ENCODE assay signal across 8 mouse cellular contexts in the genomic region with DNA sequence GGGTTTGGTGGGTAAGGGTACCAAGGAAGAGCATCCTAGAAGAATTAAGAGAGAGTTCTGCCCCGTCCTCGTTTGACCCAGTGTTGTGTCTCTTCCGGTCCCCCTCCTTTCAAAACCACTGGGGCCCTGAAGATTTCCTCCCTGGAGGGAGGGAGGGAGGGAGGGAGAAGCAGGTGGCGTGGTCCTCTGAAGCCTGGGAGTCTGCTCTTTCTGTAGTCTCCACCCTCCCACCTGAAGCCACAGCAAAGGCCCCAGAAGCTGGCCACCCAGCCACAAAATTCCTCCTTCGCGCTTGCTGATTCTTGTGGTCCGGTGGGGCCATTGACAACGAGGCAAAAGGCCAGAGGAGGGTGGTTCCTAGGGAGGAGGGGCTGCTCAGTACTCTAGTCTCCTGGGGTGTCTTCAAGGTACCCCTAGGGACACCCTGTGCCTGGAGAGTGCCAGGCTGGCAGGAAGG. TPM values are rescaled to one million over a fixed set of nuclear protein-coding genes. Genes with fewer than 3 reads are reported as not detected.
DNase-seq lines count a peak whose midpoint lies in the region; ATAC-seq lines count a peak whose summit lies in the region.

No protein-coding gene starts in this region.

- H3K4me3 ChIP-seq in forebrain, embryonic 10.5 days, result peak overlapping the region; percentile 59
- H3K4me3 ChIP-seq in hindbrain, embryonic 14.5 days (replicated peaks; ENCODE audit: low read length), result peak overlapping the region; percentile 39
- peak overlapping the region; percentile 50 for H3K4me3 ChIP-seq in liver, embryonic 15.5 days (replicated peaks)
- peak overlapping the region; percentile 52 for H3K4me3 ChIP-seq in stomach, embryonic 16.5 days (replicated peaks; ENCODE audit: low read length)

- no peaks in the 10 kb centered on the region for H3K36me3 ChIP-seq in forebrain, embryonic 10.5 days (replicated peaks)
- no peaks in the 10 kb centered on the region for H3K36me3 ChIP-seq in hindbrain, embryonic 14.5 days (replicated peaks; ENCODE audit: control insufficient read depth, insufficient read depth)
- H3K36me3 ChIP-seq in liver, embryonic 15.5 days (replicated peaks), result no peaks in the 10 kb centered on the region
- no peaks in the 10 kb centered on the region for H3K36me3 ChIP-seq in stomach, embryonic 16.5 days (ENCODE audit: control insufficient read depth, insufficient read depth, low read length)

- peaks cover 63% of the 10 kb centered on the region for H3K4me1 ChIP-seq in forebrain, embryonic 10.5 days
- H3K4me1 ChIP-seq in hindbrain, embryonic 14.5 days (replicated peaks; ENCODE audit: control insufficient read depth, insufficient read depth, low read length), result peaks cover 8% of the 10 kb centered on the region; the same call in 1 of the 2 replicates
- peaks cover 48% of the 10 kb centered on the region for H3K4me1 ChIP-seq in liver, embryonic 15.5 days (replicated peaks)
- peaks cover 35% of the 10 kb centered on the region for H3K4me1 ChIP-seq in stomach, embryonic 16.5 days (ENCODE audit: control insufficient read depth, insufficient read depth, low read length)

- ATAC-seq in hindbrain, embryonic 14.5 days (ENCODE audit: low FRiP score), result no peak
- ATAC-seq in liver, embryonic 15.5 days (ENCODE audit: insufficient read depth), result no peak
- ATAC-seq in stomach, embryonic 16.5 days (ENCODE audit: insufficient read depth, low FRiP score), result no peak
- ATAC-seq in inflammation-experienced regulatory T-cells, adult 6 months, result no peak

- peak overlapping the region; percentile 85 for H3K27ac ChIP-seq in forebrain, embryonic 10.5 days
- no peak overlapping the region for H3K27ac ChIP-seq in hindbrain, embryonic 14.5 days
- H3K27ac ChIP-seq in liver, embryonic 15.5 days (replicated peaks), result peak overlapping the region; percentile 74
- peak overlapping the region; percentile 95 for H3K27ac ChIP-seq in stomach, embryonic 16.5 days (ENCODE audit: low read length)

- H3K9me3 ChIP-seq in forebrain, embryonic 10.5 days, result peaks cover 7% of the 10 kb centered on the region; the same call in 1 of the 2 replicates
- H3K9me3 ChIP-seq in hindbrain, embryonic 14.5 days (ENCODE audit: control insufficient read depth, low read length), result no peaks in the 10 kb centered on the region
- H3K9me3 ChIP-seq in liver, embryonic 15.5 days (replicated peaks), result no peaks in the 10 kb centered on the region
- no peaks in the 10 kb centered on the region for H3K9me3 ChIP-seq in stomach, embryonic 16.5 days (replicated peaks; ENCODE audit: control insufficient read depth, low read length)

- peaks cover 84% of the 10 kb centered on the region for H3K27me3 ChIP-seq in forebrain, embryonic 10.5 days (ENCODE audit: poor library complexity, severe bottlenecking)
- H3K27me3 ChIP-seq in hindbrain, embryonic 14.5 days (ENCODE audit: control insufficient read depth, insufficient read depth, low read length), result peaks cover 16% of the 10 kb centered on the region; the same call in 1 of the 2 replicates
- H3K27me3 ChIP-seq in liver, embryonic 15.5 days, result peaks cover 72% of the 10 kb centered on the region
- no peaks in the 10 kb centered on the region; the same call in 1 of the 2 replicates for H3K27me3 ChIP-seq in stomach, embryonic 16.5 days (ENCODE audit: control insufficient read depth, insufficient read depth, low read length)

- peak overlapping the region; percentile 64 for H3K4me2 ChIP-seq in hindbrain, embryonic 14.5 days (replicated peaks)
- peak overlapping the region; percentile 65 for H3K4me2 ChIP-seq in liver, embryonic 15.5 days
- H3K4me2 ChIP-seq in stomach, embryonic 16.5 days (ENCODE audit: low read depth, low read length), result peak overlapping the region; percentile 96

- WGBS in forebrain, embryonic 10.5 days, result 17% methylated on average over 8 of the region's 8 CpGs
- 23% methylated on average over 8 of the region's 8 CpGs for WGBS in hindbrain, embryonic 14.5 days
- 12% methylated on average over 8 of the region's 8 CpGs for WGBS in liver, embryonic 15.5 days (ENCODE audit: insufficient replicate concordance)
- WGBS in stomach, embryonic 16.5 days, result 25% methylated on average over 8 of the region's 8 CpGs

- peak; percentile 43 for DNase-seq in ovary, postnatal 36 days (ENCODE audit: low spot score)
- DNase-seq in ovary, postnatal 14 days (ENCODE audit: low spot score), result no peak
- no peak for DNase-seq in forebrain, embryonic 10.5 days (ENCODE audit: extremely low spot score, low spot score)
- DNase-seq in hindbrain, embryonic 14.5 days (ENCODE audit: low spot score), result no peak
- no peak for DNase-seq in layer of hippocampus, postnatal 14 days (ENCODE audit: low spot score in 2 of 2)

- H3K9ac ChIP-seq in hindbrain, embryonic 14.5 days, result peak overlapping the region; percentile 58
- H3K9ac ChIP-seq in liver, embryonic 15.5 days, result peak overlapping the region; percentile 37; the same call in 1 of the 2 replicates
- peak overlapping the region; percentile 78 for H3K9ac ChIP-seq in stomach, embryonic 16.5 days (ENCODE audit: low read length)

RNA-seq across cellular contexts. Expression of gene Fkbp5, which starts 1.3 kb away (rescaled TPM):
- polyA plus RNA-seq in forebrain, embryonic 10.5 days (2016; fragmentation: Nextera tagmentation; extraction: Ambion mirVana), result 31.7 and 33.5 TPM in 2 replicates
- 8.2 and 9.8 TPM in 2 replicates for polyA plus RNA-seq in hindbrain, embryonic 14.5 days (2014; fragmentation: Nextera tagmentation; extraction: Ambion mirVana)
- polyA plus RNA-seq in liver, embryonic 15.5 days (2015; fragmentation: Nextera tagmentation; extraction: Ambion mirVana), result 15.0 and 17.5 TPM in 2 replicates
- 25.5 and 27.1 TPM in 2 replicates for polyA plus RNA-seq in stomach, embryonic 16.5 days (2015; fragmentation: Nextera tagmentation; extraction: Ambion mirVana)
- 10 to 100 TPM; 19.3 to 24.5 (median 20.4) TPM for polyA plus RNA-seq in inflammation-experienced regulatory T-cells, adult 6 months (2017; shearing (Covaris generic))
- total RNA-seq in layer of hippocampus, postnatal 14 days (2021), result 10 to 100 TPM; 65.4 to 78.1 TPM

RNA-seq across cellular contexts. Expression of gene Armc12, which starts 12.0 kb away (rescaled TPM):
- polyA plus RNA-seq in forebrain, embryonic 10.5 days (2016; fragmentation: Nextera tagmentation; extraction: Ambion mirVana), result not detected in 2 replicates
- not detected in 2 replicates for polyA plus RNA-seq in hindbrain, embryonic 14.5 days (2014; fragmentation: Nextera tagmentation; extraction: Ambion mirVana)
- polyA plus RNA-seq in liver, embryonic 15.5 days (2015; fragmentation: Nextera tagmentation; extraction: Ambion mirVana), result not detected in 2 replicates
- polyA plus RNA-seq in stomach, embryonic 16.5 days (2015; fragmentation: Nextera tagmentation; extraction: Ambion mirVana), result not detected in 2 replicates
- under 1 TPM in 2 of 3 experiments, not detected in 1; 0.46 to 0.78 TPM for polyA plus RNA-seq in inflammation-experienced regulatory T-cells, adult 6 months (2017; shearing (Covaris generic))
- total RNA-seq in layer of hippocampus, postnatal 14 days (2021), result not detected

RNA-seq across cellular contexts. Expression of gene Clpsl2, which starts 30.6 kb away (rescaled TPM):
- not detected in 2 replicates for polyA plus RNA-seq in forebrain, embryonic 10.5 days (2016; fragmentation: Nextera tagmentation; extraction: Ambion mirVana)
- not detected in 2 replicates for polyA plus RNA-seq in hindbrain, embryonic 14.5 days (2014; fragmentation: Nextera tagmentation; extraction: Ambion mirVana)
- not detected in 2 replicates for polyA plus RNA-seq in liver, embryonic 15.5 days (2015; fragmentation: Nextera tagmentation; extraction: Ambion mirVana)
- not detected in 2 replicates for polyA plus RNA-seq in stomach, embryonic 16.5 days (2015; fragmentation: Nextera tagmentation; extraction: Ambion mirVana)
- polyA plus RNA-seq in inflammation-experienced regulatory T-cells, adult 6 months (2017; shearing (Covaris generic)), result not detected
- total RNA-seq in layer of hippocampus, postnatal 14 days (2021), result not detected

RNA-seq across cellular contexts. Expression of gene Clps, which starts 41.9 kb away (rescaled TPM):
- polyA plus RNA-seq in forebrain, embryonic 10.5 days (2016; fragmentation: Nextera tagmentation; extraction: Ambion mirVana), result not detected in 2 replicates
- not detected in 2 replicates for polyA plus RNA-seq in hindbrain, embryonic 14.5 days (2014; fragmentation: Nextera tagmentation; extraction: Ambion mirVana)
- polyA plus RNA-seq in liver, embryonic 15.5 days (2015; fragmentation: Nextera tagmentation; extraction: Ambion mirVana), result 4.2 and 30.4 TPM in 2 replicates
- 3,124 and 3,837 TPM in 2 replicates for polyA plus RNA-seq in stomach, embryonic 16.5 days (2015; fragmentation: Nextera tagmentation; extraction: Ambion mirVana)
- not detected for polyA plus RNA-seq in inflammation-experienced regulatory T-cells, adult 6 months (2017; shearing (Covaris generic))
- total RNA-seq in layer of hippocampus, postnatal 14 days (2021), result not detected

RNA-seq across cellular contexts. Expression of gene Lhfpl5, which starts 56.8 kb away (rescaled TPM):
- 0.41 and 0.45 TPM in 2 replicates for polyA plus RNA-seq in forebrain, embryonic 10.5 days (2016; fragmentation: Nextera tagmentation; extraction: Ambion mirVana)
- 13.5 and 13.7 TPM in 2 replicates for polyA plus RNA-seq in hindbrain, embryonic 14.5 days (2014; fragmentation: Nextera tagmentation; extraction: Ambion mirVana)
- 0.06 and 0.10 TPM in 2 replicates for polyA plus RNA-seq in liver, embryonic 15.5 days (2015; fragmentation: Nextera tagmentation; extraction: Ambion mirVana)
- polyA plus RNA-seq in stomach, embryonic 16.5 days (2015; fragmentation: Nextera tagmentation; extraction: Ambion mirVana), result 0.82 and 0.87 TPM in 2 replicates
- 1 to 10 TPM; 1.0 to 2.0 (median 1.9) TPM for polyA plus RNA-seq in inflammation-experienced regulatory T-cells, adult 6 months (2017; shearing (Covaris generic))
- total RNA-seq in layer of hippocampus, postnatal 14 days (2021), result 1 to 10 TPM; 2.7 to 3.4 TPM
